Mouse (Mus musculus) cerebellum, adult 2 months (tissue): ENCODE measurements around the gene Lnpep. TPM values are rescaled to one million over a fixed set of nuclear protein-coding genes. Genes with fewer than 3 reads are reported as not detected.

Source experiments
- DNase-seq, 2 experiments: peaks; one replicate each; pipeline ENCODE4 v3.0.0; 2021
- H3K27ac ChIP-seq: fragments of 200-500 bp; 2 replicates; pipeline ENCODE4 v1.5.1; 2012; ENCODE audit warnings: low read length, control low read depth, inconsistent platforms; ENCODE audit not compliant: insufficient read depth
- H3K27me3 ChIP-seq: fragments of 200-500 bp; 2 replicates; pipeline ENCODE4 v1.6.1; 2012; ENCODE audit warnings: inconsistent platforms, mild to moderate bottlenecking, low read length, moderate library complexity; ENCODE audit not compliant: control insufficient read depth, insufficient read depth
- H3K4me1 ChIP-seq: fragments of 200-500 bp; 2 replicates; pipeline ENCODE4 v1.6.1; 2011; ENCODE audit warnings: low read length; ENCODE audit not compliant: control insufficient read depth, insufficient read depth
- H3K4me3 ChIP-seq: fragments of 200-500 bp; replicated peaks from 2 replicates; pipeline ENCODE3; 2011; ENCODE audit warnings: mild to moderate bottlenecking, low read depth, low read length, control low read depth; ENCODE audit not compliant: insufficient read depth
- CTCF ChIP-seq: fragments of 200-500 bp; IDR thresholded peaks from 2 replicates; pipeline ENCODE4 v1.5.1; 2011; ENCODE audit warnings: low read depth, mild to moderate bottlenecking, control low read depth, low read length, moderate library complexity, borderline replicate concordance; ENCODE audit not compliant: insufficient read depth
- POLR2A ChIP-seq: fragments of 200-500 bp; IDR thresholded peaks from 2 replicates; pipeline ENCODE4 v1.6.1; 2011; ENCODE audit warnings: low read length, control low read depth, borderline replicate concordance; ENCODE audit not compliant: insufficient read depth
- WGBS: fragments of 180-500 bp; shearing (Covaris S2); methylation state at CpG from one replicate; pipeline ENCODE4 v1.1.7; 2018; 5-methylcytosine and 5-hydroxymethylcytosine counted together
- polyA plus RNA-seq: library from polyadenylated mRNA; depleted of rRNA; stranded (reverse); fragments of >200 nt; gene quantifications from 2 replicates; pipeline ENCODE4 v1.2.3, GENCODE M21; 2012

The Lnpep gene
- polyA plus RNA-seq, 1 experiment = 30.6 TPM

- DNase-seq = no peak
- Histone ChIP-seq H3K4me1 (no peaks in the 10 kb centered on the region; the same call in none of the 2 replicates), H3K27me3 (no peaks in the 10 kb centered on the region), H3K4me3 (no peak overlapping the region), H3K27ac (no peak overlapping the region)
- no peak for TF ChIP-seq CTCF
- no peak for TF ChIP-seq POLR2A
- WGBS = 91% methylated on average over 4 of the region's 4 CpGs
These were observed 39.7 kb downstream of the Lnpep start for GRCm38 (mm10) chr17:17585115-17585514.

- Histone ChIP-seq H3K4me1 (no peaks in the 10 kb centered on the region; the same call in none of the 2 replicates), H3K4me3 (no peak overlapping the region), H3K27ac (no peak overlapping the region), H3K27me3 (no peaks in the 10 kb centered on the region)
- DNase-seq = no peak
- WGBS = 56% methylated on average over 2 of the region's 2 CpGs
- TF ChIP-seq CTCF = no peak
- no peak for TF ChIP-seq POLR2A
These were observed 41.0 kb downstream of the Lnpep start for GRCm38 (mm10) chr17:17583896-17584295.

GRCm38 (mm10) chr17:17581234-17581633 is 43.6 kb downstream of the Lnpep start:
- Histone ChIP-seq H3K4me1 (peaks cover 3% of the 10 kb centered on the region), H3K27me3 (no peaks in the 10 kb centered on the region), H3K4me3 (no peak overlapping the region), H3K27ac (no peak overlapping the region)
- DNase-seq = no peak
- WGBS = 77% methylated on average over 3 of the region's 3 CpGs
- TF ChIP-seq CTCF (no peak), POLR2A (no peak)

GRCm38 (mm10) chr17:17576399-17576798 is 48.5 kb downstream of the Lnpep start:
- peaks cover 3% of the 10 kb centered on the region for H3K4me1 ChIP-seq
- no peak for DNase-seq
- WGBS = 93% methylated on average over 9 of the region's 9 CpGs
- TF ChIP-seq POLR2A (no peak), CTCF (no peak)
- no peaks in the 10 kb centered on the region for H3K27me3 ChIP-seq
- H3K4me3 ChIP-seq = no peak overlapping the region
- no peak overlapping the region for H3K27ac ChIP-seq

GRCm38 (mm10) chr17:17567071-17567470 is 57.8 kb downstream of the Lnpep start:
- TF ChIP-seq CTCF = 0 out of 2 replicates have a peak, but pooled peaks have one; percentile 8
- TF ChIP-seq POLR2A = no peak
- DNase-seq = peak in 1 of 2 experiments; percentile 41
- no peak overlapping the region for H3K27ac ChIP-seq
- WGBS = 42% methylated on average over 3 of the region's 3 CpGs
- no peaks in the 10 kb centered on the region for H3K27me3 ChIP-seq
- H3K4me1 ChIP-seq = no peaks in the 10 kb centered on the region
- H3K4me3 ChIP-seq = no peak overlapping the region

- no peaks in the 10 kb centered on the region for H3K4me1 ChIP-seq
- no peak overlapping the region for H3K4me3 ChIP-seq
- H3K27me3 ChIP-seq = no peaks in the 10 kb centered on the region
- 94% methylated on average over 3 of the region's 3 CpGs for WGBS
- TF ChIP-seq CTCF (no peak), POLR2A (no peak)
- no peak overlapping the region for H3K27ac ChIP-seq
- no peak for DNase-seq
These were observed 75.9 kb downstream of the Lnpep start for GRCm38 (mm10) chr17:17548958-17549357.

GRCm38 (mm10) chr17:17531338-17531737 is 93.5 kb downstream of the Lnpep start:
- no peak for DNase-seq
- no peak for TF ChIP-seq POLR2A
- no peak for TF ChIP-seq CTCF

GRCm38 (mm10) chr17:17516384-17517016 is 108.3 kb downstream of the Lnpep start:
- no peak for TF ChIP-seq CTCF
- H3K27me3 ChIP-seq = no peaks in the 10 kb centered on the region
- no peaks in the 10 kb centered on the region for H3K4me1 ChIP-seq
- no peak overlapping the region for H3K4me3 ChIP-seq
- H3K27ac ChIP-seq = no peak overlapping the region
- no peak for DNase-seq
- WGBS = 77% methylated on average over 4 of the region's 4 CpGs

More at GRCm38 (mm10) chr17:17531338-17531737, 93.5 kb downstream of the Lnpep start:
- Histone ChIP-seq H3K27me3 (no peaks in the 10 kb centered on the region), H3K4me3 (no peak overlapping the region), H3K27ac (no peak overlapping the region), H3K4me1 (no peaks in the 10 kb centered on the region)

- no peaks in the 10 kb centered on the region for H3K4me1 ChIP-seq
- 91% methylated on average over 10 of the region's 10 CpGs for WGBS
- DNase-seq = no peak
- H3K27me3 ChIP-seq = no peaks in the 10 kb centered on the region
- H3K27ac ChIP-seq = no peak overlapping the region
- H3K4me3 ChIP-seq = no peak overlapping the region
- TF ChIP-seq CTCF (no peak), POLR2A (no peak)
These were observed 118.2 kb downstream of the Lnpep start for GRCm38 (mm10) chr17:17506677-17507076.
